Mouse (Mus musculus) lung, embryonic 14.5 days (tissue): ENCODE data around the gene Cdc42ep3. TPM values are rescaled to one million over a fixed set of nuclear protein-coding genes. Genes with fewer than 3 reads are reported as not detected.

Experiments
- ATAC-seq: fragments of 200-750 bp; cut with Nextera tagmentation; 2 replicates; pipeline ENCODE4 v1.8.0; 2017; ENCODE audit warnings: mild to moderate bottlenecking, moderate TSS enrichment, moderate library complexity; ENCODE audit not compliant: insufficient read depth
- DNase-seq: peaks from one replicate; pipeline ENCODE4 v3.0.0-alpha.2; 2015
- H3K27ac ChIP-seq: fragments of 300-500 bp; sonication (generic); 2 replicates; pipeline ENCODE4 v1.5.1; 2014; ENCODE audit warnings: low read depth, mild to moderate bottlenecking, moderate library complexity
- H3K27me3 ChIP-seq: fragments of 300-500 bp; sonication (generic); 2 replicates; pipeline ENCODE4 v1.6.1; 2014; ENCODE audit warnings: low read length, control low read depth; ENCODE audit not compliant: insufficient read depth
- H3K36me3 ChIP-seq: fragments of 300-500 bp; sonication (generic); 2 replicates; pipeline ENCODE4 v1.6.1; 2014; ENCODE audit warnings: control low read depth; ENCODE audit not compliant: insufficient read depth
- H3K4me1 ChIP-seq: fragments of 300-500 bp; sonication (generic); 2 replicates; pipeline ENCODE4 v1.6.1; 2014; ENCODE audit warnings: antibody characterized with exemption, control low read depth; ENCODE audit not compliant: insufficient read depth
- H3K4me2 ChIP-seq: fragments of 300-500 bp; sonication (generic); 2 replicates; pipeline ENCODE4 v1.6.1; 2014; ENCODE audit warnings: mild to moderate bottlenecking
- H3K4me3 ChIP-seq: fragments of 300-500 bp; sonication (generic); 2 replicates; pipeline ENCODE4 v1.5.1; 2014; ENCODE audit warnings: low read depth, low read length
- H3K9ac ChIP-seq: fragments of 300-500 bp; sonication (generic); 2 replicates; pipeline ENCODE4 v1.6.1; 2014
- H3K9me3 ChIP-seq: fragments of 300-500 bp; sonication (generic); 2 replicates; pipeline ENCODE4 v1.6.1; 2016; ENCODE audit warnings: low read depth, low read length, control low read depth
- CTCF ChIP-seq: IDR thresholded peaks from 2 replicates; pipeline ENCODE4 v1.5.1; 2016; ENCODE audit warnings: antibody characterized with exemption, low read depth
- WGBS: fragments of 180-500 bp; shearing (Covaris S2); extraction: QIAGEN DNeasy Blood & Tissue Kit; methylation state at CpG from one replicate; pipeline ENCODE4 v1.1.7; 2014; 5-methylcytosine and 5-hydroxymethylcytosine counted together
- polyA plus RNA-seq: library from polyadenylated mRNA; unstranded; fragments of >200 nt; fragmentation: Nextera tagmentation; extraction: Ambion mirVana; gene quantifications from 2 replicates; pipeline ENCODE4 v1.2.1, GENCODE M21; 2014

Gene Cdc42ep3
- polyA plus RNA-seq, 1 experiment from 2014 or later = 52.1 TPM

DNA sequence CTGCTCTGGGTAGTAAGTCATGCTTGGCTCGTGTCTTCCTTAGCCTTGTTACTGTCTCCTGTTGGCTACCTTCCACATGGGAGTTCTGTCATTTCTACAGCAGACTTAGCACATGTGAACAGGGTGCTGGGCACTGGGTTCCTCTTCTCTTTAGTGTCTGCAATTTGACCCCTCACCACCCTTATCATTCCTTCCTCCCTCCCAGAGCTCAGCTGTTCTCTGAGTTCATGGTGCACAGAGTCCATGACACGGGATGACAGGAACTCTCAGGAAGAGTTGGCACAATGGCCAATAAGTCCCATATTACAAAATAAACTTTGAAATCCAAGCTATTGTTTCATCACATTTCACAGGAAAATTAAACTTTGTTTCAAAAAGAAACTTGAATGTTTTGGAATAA lies 64.2 kb downstream of the Cdc42ep3 start:
- DNase-seq = no peak
- Histone ChIP-seq H3K9me3 (no peaks in the 10 kb centered on the region; the same call in 1 of the 2 replicates), H3K4me2 (no peak overlapping the region), H3K4me3 (no peak overlapping the region), H3K27me3 (no peaks in the 10 kb centered on the region), H3K9ac (no peak overlapping the region), H3K4me1 (peaks cover 3% of the 10 kb centered on the region; the same call in 1 of the 2 replicates), H3K36me3 (no peaks in the 10 kb centered on the region), H3K27ac (no peak overlapping the region)
- TF ChIP-seq CTCF = no peak
- no peak for ATAC-seq
- 60% methylated on average over 2 of the region's 2 CpGs for WGBS

DNA sequence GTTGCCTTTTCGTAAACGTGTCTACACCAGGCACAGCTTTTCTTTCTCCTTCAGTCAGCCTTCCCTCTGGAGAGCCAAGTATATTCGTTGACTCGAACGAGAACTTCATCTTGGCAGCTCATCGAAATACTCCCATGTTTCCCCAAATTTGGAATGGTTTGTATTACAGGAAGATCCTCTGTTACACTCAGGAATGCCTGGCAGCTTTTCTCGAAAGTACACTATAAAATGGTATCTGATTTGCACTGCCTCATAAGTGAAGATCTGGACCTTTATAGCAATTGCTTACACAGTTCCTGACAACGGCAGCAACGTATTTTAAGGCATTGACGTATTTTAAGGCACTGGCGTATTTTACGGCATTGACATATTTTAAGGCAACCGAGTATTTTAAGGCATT lies 67.6 kb downstream of the Cdc42ep3 start:
- peak; percentile 54; the same call in 1 of the 2 replicates for ATAC-seq
- Histone ChIP-seq H3K4me3 (peak overlapping the region; percentile 1; the same call in 1 of the 2 replicates), H3K27me3 (no peaks in the 10 kb centered on the region), H3K36me3 (no peaks in the 10 kb centered on the region), H3K9me3 (no peaks in the 10 kb centered on the region; the same call in 1 of the 2 replicates), H3K4me1 (peaks cover 3% of the 10 kb centered on the region; the same call in 1 of the 2 replicates), H3K9ac (no peak overlapping the region), H3K4me2 (peak overlapping the region; percentile 52), H3K27ac (peak overlapping the region; percentile 60)
- DNase-seq = peak; percentile 74
- TF ChIP-seq CTCF = no peak
- 26% methylated on average over 13 of the region's 13 CpGs for WGBS

DNA sequence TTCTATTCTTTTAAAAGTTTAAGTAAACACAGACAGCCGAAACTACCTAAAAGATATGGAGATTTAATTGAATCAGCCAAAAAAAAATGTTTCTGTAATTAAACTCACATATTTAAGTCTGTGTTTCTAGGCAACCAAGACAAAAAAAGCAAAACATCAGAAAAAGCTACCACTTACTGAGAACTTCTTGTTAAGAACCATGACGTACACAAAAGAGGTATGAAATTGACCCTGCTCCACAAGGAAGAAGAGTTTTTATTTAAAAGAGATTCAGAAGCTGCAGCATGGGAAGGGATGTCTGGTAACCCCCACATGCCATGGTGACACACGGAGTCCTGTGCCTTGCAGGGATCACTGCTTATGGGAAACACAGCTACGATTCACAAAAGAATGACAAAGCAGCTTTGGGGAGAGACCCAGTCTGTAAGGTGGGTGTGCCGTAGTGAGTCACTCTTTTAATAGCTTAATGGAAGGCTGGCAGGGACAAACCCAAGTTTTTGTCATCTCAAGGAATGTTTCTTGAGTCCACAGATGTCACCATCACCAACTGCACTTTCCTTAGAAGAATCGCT lies 69.8 kb downstream of the Cdc42ep3 start:
- no peak overlapping the region for H3K9ac ChIP-seq
- no peak overlapping the region for H3K27ac ChIP-seq
- peaks cover 3% of the 10 kb centered on the region; the same call in 1 of the 2 replicates for H3K4me1 ChIP-seq
- H3K4me3 ChIP-seq = no peak overlapping the region
- H3K36me3 ChIP-seq = no peaks in the 10 kb centered on the region
- no peak for ATAC-seq
- H3K9me3 ChIP-seq = no peaks in the 10 kb centered on the region; the same call in 1 of the 2 replicates
- no peak overlapping the region for H3K4me2 ChIP-seq
- H3K27me3 ChIP-seq = no peaks in the 10 kb centered on the region
- no peak for TF ChIP-seq CTCF
- 65% methylated on average over 6 of the region's 6 CpGs for WGBS
- DNase-seq = no peak
